Mouse (Mus musculus): ENCODE measurements around the gene Gli1.

- TF ChIP-seq POLR2A (IDR thresholded peaks at IDR 0.05; ENCODE audit: low read depth, low read length) = no peak
- TF ChIP-seq CTCF (conservative IDR thresholded peaks at IDR 0.05; ENCODE audit: insufficient read depth, insufficient read length, low read depth, low read length) = no peak
These were observed 46.8 kb downstream of the Gli1 start for GRCm38 (mm10) chr10:127294895-127295510.

All from kidney, adult 2 months (tissue).